ENCODE assay signal across 17 mouse cellular contexts in genomic region chr9:117967080-117967479, GRCm38 (mm10).
A peak's percentile ranks its signal among the peaks of the same experiment; 100 is the strongest.
DNase-seq lines count a peak whose midpoint lies in the region; ATAC-seq and TF ChIP-seq lines count a peak whose summit lies in the region.
"Had no signal": no experiment of that assay in that cellular context is flagged by ENCODE, and none has a peak within 500 bp of the region (broad histone marks: within the 10 kb centered on the region; RNA-seq: fewer than 3 reads in every experiment).

No protein-coding gene starts in this region.

- no peaks in the 10 kb centered on the region for H3K36me3 ChIP-seq in kidney, embryonic 14.5 days (ENCODE audit: control insufficient read depth, insufficient read depth, low read length)
- no peaks in the 10 kb centered on the region for H3K36me3 ChIP-seq in kidney, postnatal 0 days (ENCODE audit: insufficient read depth, low read length)
- H3K36me3 ChIP-seq: embryonic facial prominence, embryonic 15.5 days; midbrain, embryonic 15.5 days had no signal

- no peak overlapping the region for H3K4me3 ChIP-seq in kidney, embryonic 14.5 days (ENCODE audit: low read length)
- no peak overlapping the region for H3K4me3 ChIP-seq in kidney, postnatal 0 days (replicated peaks; ENCODE audit: low read depth, low read length)
- H3K4me3 ChIP-seq: embryonic facial prominence, embryonic 15.5 days; midbrain, embryonic 15.5 days; myocyte had no signal

- no peak for TF ChIP-seq CTCF in kidney, postnatal 0 days (IDR thresholded peaks at IDR 0.05; ENCODE audit: low read depth)

- no peaks in the 10 kb centered on the region for H3K4me1 ChIP-seq in kidney, embryonic 14.5 days (ENCODE audit: control insufficient read depth, insufficient read depth, low read length)
- no peaks in the 10 kb centered on the region for H3K4me1 ChIP-seq in kidney, postnatal 0 days (replicated peaks; ENCODE audit: insufficient read depth, low read length)
- H3K4me1 ChIP-seq: embryonic facial prominence, embryonic 15.5 days had no signal

- peak; percentile 20 to 38 for DNase-seq in cerebellum, postnatal 10 days
- no peak for DNase-seq in cerebellum, adult 18-20 months
- DNase-seq in kidney, adult 11 months: peak; percentile 11
- peak; percentile 19 for DNase-seq in kidney, postnatal 0 days (ENCODE audit: low spot score)
- DNase-seq in urinary bladder, adult 18-20 months (ENCODE audit: low spot score in 2 of 2): no peak
- DNase-seq in ovary, postnatal 36 days (ENCODE audit: low spot score): no peak
- DNase-seq in retina, postnatal 1 day: no peak
- DNase-seq: adrenal gland, postnatal 25 days; gastrocnemius, postnatal 36 days; right cerebral cortex, postnatal 25 days; thymus, adult 18-20 months had no signal

- no peak for ATAC-seq in kidney, embryonic 14.5 days (ENCODE audit: low FRiP score, low TSS enrichment)
- ATAC-seq in kidney, postnatal 0 days (replicated peaks; ENCODE audit: low FRiP score, low read depth): no peak
- ATAC-seq: intestine, embryonic 16.5 days had no signal

- H3K9ac ChIP-seq in kidney, embryonic 14.5 days (ENCODE audit: low read depth, low read length): no peak overlapping the region
- H3K9ac ChIP-seq in kidney, postnatal 0 days (ENCODE audit: low read depth, low read length): no peak overlapping the region
- H3K9ac ChIP-seq: embryonic facial prominence, embryonic 15.5 days; midbrain, embryonic 15.5 days had no signal

- 69% methylated on average over 2 of the region's 2 CpGs for WGBS in kidney, embryonic 14.5 days
- 56% methylated on average over 2 of the region's 2 CpGs for WGBS in kidney, postnatal 0 days

- H3K9me3 ChIP-seq in kidney, embryonic 14.5 days (ENCODE audit: control insufficient read depth, low read length): no peaks in the 10 kb centered on the region
- H3K9me3 ChIP-seq in kidney, postnatal 0 days (replicated peaks; ENCODE audit: low read length): no peaks in the 10 kb centered on the region
- H3K9me3 ChIP-seq: embryonic facial prominence, embryonic 15.5 days; midbrain, embryonic 15.5 days had no signal

- H3K4me2 ChIP-seq in kidney, embryonic 14.5 days (replicated peaks; ENCODE audit: low read depth, low read length): no peak overlapping the region
- H3K4me2 ChIP-seq in kidney, postnatal 0 days (ENCODE audit: low read length): no peak overlapping the region
- H3K4me2 ChIP-seq: embryonic facial prominence, embryonic 15.5 days; liver, embryonic 11.5 days; midbrain, embryonic 15.5 days had no signal

- no peak overlapping the region for H3K27ac ChIP-seq in kidney, embryonic 14.5 days (ENCODE audit: low read depth, low read length)
- H3K27ac ChIP-seq in kidney, postnatal 0 days: no peak overlapping the region
- H3K27ac ChIP-seq: embryonic facial prominence, embryonic 15.5 days; midbrain, embryonic 15.5 days had no signal

- H3K27me3 ChIP-seq in kidney, embryonic 14.5 days (ENCODE audit: control insufficient read depth, insufficient read depth, low read length): no peaks in the 10 kb centered on the region
- H3K27me3 ChIP-seq in kidney, postnatal 0 days (ENCODE audit: insufficient read depth, low read length): no peaks in the 10 kb centered on the region
- H3K27me3 ChIP-seq: embryonic facial prominence, embryonic 15.5 days; midbrain, embryonic 15.5 days had no signal

Comparison
In these comparisons a context has a peak if more than half of its experiments do, and no peak if none do; other contexts are left out.
1. DNase-seq: peak in cerebellum, postnatal 10 days (2 of 2), kidney, adult 11 months (single experiment) and kidney, postnatal 0 days (single experiment); none in cerebellum, adult 18-20 months (0 of 2), urinary bladder, adult 18-20 months (0 of 2), ovary, postnatal 36 days (single experiment) and retina, postnatal 1 day (single experiment).